ENCODE assay signal across 14 mouse cellular contexts in genomic region chr9:64564315-64564767, GRCm38 (mm10).
DNase-seq lines count a peak whose midpoint lies in the region; ATAC-seq and TF ChIP-seq lines count a peak whose summit lies in the region.
"Had no signal": no experiment of that assay in that cellular context is flagged by ENCODE, and none has a peak within 500 bp of the region (broad histone marks: within the 10 kb centered on the region; RNA-seq: fewer than 3 reads in every experiment).

No protein-coding gene starts in this region.

- TF ChIP-seq CTCF in testis, adult 2 months (IDR thresholded peaks at IDR 0.05; ENCODE audit: control insufficient read depth, insufficient read depth, insufficient replicate concordance, low read depth, low read length), result no peak

- no peaks in the 10 kb centered on the region for H3K9me3 ChIP-seq in liver, embryonic 16.5 days (replicated peaks; ENCODE audit: control insufficient read depth, low read length)
- H3K9me3 ChIP-seq in hindbrain, embryonic 14.5 days (ENCODE audit: control insufficient read depth, low read length), result no peaks in the 10 kb centered on the region
- 0 out of 2 replicates have a peak, but pooled peaks cover 5% of the 10 kb centered on the region for H3K9me3 ChIP-seq in forebrain, embryonic 13.5 days (replicated peaks)

- H3K4me2 ChIP-seq in liver, embryonic 16.5 days (ENCODE audit: low read depth, low read length), result peak overlapping the region; percentile 59
- no peak overlapping the region for H3K4me2 ChIP-seq in hindbrain, embryonic 14.5 days (replicated peaks)
- no peak overlapping the region for H3K4me2 ChIP-seq in forebrain, embryonic 13.5 days
- H3K4me2 ChIP-seq: heart, embryonic 11.5 days had no signal

- WGBS in liver, embryonic 16.5 days (ENCODE audit: insufficient replicate concordance), result 17% methylated on average over 5 of the region's 5 CpGs
- WGBS in hindbrain, embryonic 14.5 days, result 80% methylated on average over 5 of the region's 5 CpGs
- WGBS in forebrain, embryonic 13.5 days, result 83% methylated on average over 5 of the region's 5 CpGs

- no peak overlapping the region for H3K27ac ChIP-seq in testis, adult 2 months (ENCODE audit: control insufficient read depth, insufficient read depth, low read depth, low read length)
- H3K27ac ChIP-seq in liver, embryonic 16.5 days (ENCODE audit: low read length), result peak overlapping the region; percentile 92
- H3K27ac ChIP-seq in hindbrain, embryonic 14.5 days, result no peak overlapping the region
- H3K27ac ChIP-seq in forebrain, embryonic 13.5 days, result no peak overlapping the region
- H3K27ac ChIP-seq: hindbrain, postnatal 0 days had no signal

- H3K4me1 ChIP-seq in testis, adult 2 months (ENCODE audit: control insufficient read depth, insufficient read depth, low read length), result no peaks in the 10 kb centered on the region
- H3K4me1 ChIP-seq in liver, embryonic 16.5 days (ENCODE audit: control insufficient read depth, low read depth, low read length), result peaks cover 46% of the 10 kb centered on the region
- H3K4me1 ChIP-seq in hindbrain, embryonic 14.5 days (replicated peaks; ENCODE audit: control insufficient read depth, insufficient read depth, low read length), result no peaks in the 10 kb centered on the region; the same call in 1 of the 2 replicates
- H3K4me1 ChIP-seq in forebrain, embryonic 13.5 days, result no peaks in the 10 kb centered on the region

- peak; percentile 76 for ATAC-seq in liver, embryonic 16.5 days (ENCODE audit: low read depth)
- ATAC-seq in hindbrain, embryonic 14.5 days (ENCODE audit: low FRiP score), result no peak
- no peak for ATAC-seq in forebrain, embryonic 13.5 days
- ATAC-seq: forebrain, embryonic 14.5 days; hindbrain, postnatal 0 days had no signal

- no peaks in the 10 kb centered on the region for H3K36me3 ChIP-seq in testis, adult 2 months (ENCODE audit: control insufficient read depth, insufficient read depth, low read length)
- H3K36me3 ChIP-seq in liver, embryonic 16.5 days (ENCODE audit: control insufficient read depth, insufficient read depth), result no peaks in the 10 kb centered on the region
- no peaks in the 10 kb centered on the region for H3K36me3 ChIP-seq in hindbrain, embryonic 14.5 days (replicated peaks; ENCODE audit: control insufficient read depth, insufficient read depth)
- H3K36me3 ChIP-seq in forebrain, embryonic 13.5 days (ENCODE audit: poor library complexity, severe bottlenecking), result no peaks in the 10 kb centered on the region

- DNase-seq in testis, postnatal 10 days (ENCODE audit: low spot score), result no peak
- DNase-seq in c-Kit-positive CD71-positive TER-119-negative erythroid progenitor cells, embryonic 14.5 days (ENCODE audit: low read depth), result peak; percentile 72
- DNase-seq in hindbrain, embryonic 14.5 days (ENCODE audit: low spot score), result no peak
- no peak for DNase-seq in urinary bladder, postnatal 25 days (ENCODE audit: low spot score)
- DNase-seq: cerebellum, postnatal 10 days; kidney, postnatal 36 days; lung, adult 2 months; right cerebral cortex, postnatal 4 days had no signal

- peak overlapping the region; percentile 16 for H3K4me3 ChIP-seq in testis, adult 2 months (ENCODE audit: control insufficient read depth, low read depth, low read length)
- peak overlapping the region; percentile 35 for H3K4me3 ChIP-seq in liver, embryonic 16.5 days (ENCODE audit: low read depth, low read length)
- H3K4me3 ChIP-seq in hindbrain, embryonic 14.5 days (replicated peaks; ENCODE audit: low read length), result no peak overlapping the region
- H3K4me3 ChIP-seq in forebrain, embryonic 13.5 days, result no peak overlapping the region

- TF ChIP-seq POLR2A in testis, adult 2 months (IDR thresholded peaks at IDR 0.05; ENCODE audit: control insufficient read depth, low read depth, low read length), result no peak

- H3K9ac ChIP-seq in liver, embryonic 16.5 days (ENCODE audit: low read depth, low read length), result peak overlapping the region; percentile 55
- no peak overlapping the region for H3K9ac ChIP-seq in hindbrain, embryonic 14.5 days
- H3K9ac ChIP-seq in forebrain, embryonic 13.5 days, result no peak overlapping the region

- H3K27me3 ChIP-seq in testis, adult 2 months (ENCODE audit: control insufficient read depth, insufficient read depth, low read length), result no peaks in the 10 kb centered on the region
- H3K27me3 ChIP-seq in liver, embryonic 16.5 days (ENCODE audit: control insufficient read depth, insufficient read depth, low read depth, low read length), result no peaks in the 10 kb centered on the region
- H3K27me3 ChIP-seq in hindbrain, embryonic 14.5 days (ENCODE audit: control insufficient read depth, insufficient read depth, low read length), result no peaks in the 10 kb centered on the region
- H3K27me3 ChIP-seq in forebrain, embryonic 13.5 days, result no peaks in the 10 kb centered on the region

Comparison
In these comparisons a context has a peak if more than half of its experiments do, and no peak if none do; other contexts are left out.
1. H3K4me3 ChIP-seq: peak in testis, adult 2 months (single experiment) and liver, embryonic 16.5 days (single experiment); none in hindbrain, embryonic 14.5 days (single experiment) and forebrain, embryonic 13.5 days (single experiment).